ENCODE assay signal across 9 mouse cellular contexts in the genomic region with DNA sequence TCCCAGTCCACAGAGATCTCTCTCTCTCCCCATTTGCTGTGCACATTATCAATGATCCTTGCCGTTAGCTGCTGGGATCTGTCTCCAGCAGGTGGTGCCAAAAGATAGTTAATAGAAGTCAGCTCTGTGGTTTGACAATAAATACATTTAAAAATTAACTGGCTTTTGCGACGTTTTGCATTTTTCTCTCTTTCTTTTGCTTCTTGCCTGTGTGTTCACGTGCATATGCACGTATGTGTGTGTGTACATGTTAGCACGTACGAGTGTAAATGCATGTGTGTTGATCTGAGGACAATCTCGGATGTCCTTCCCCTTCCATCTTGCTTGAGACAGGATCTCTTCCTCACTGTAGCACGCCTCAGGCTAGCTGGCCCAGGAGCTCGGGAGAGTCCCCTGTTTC. TPM values are rescaled to one million over a fixed set of nuclear protein-coding genes. Genes with fewer than 3 reads are reported as not detected.
DNase-seq lines count a peak whose midpoint lies in the region; ATAC-seq lines count a peak whose summit lies in the region.
"Had no signal": no experiment of that assay in that cellular context is flagged by ENCODE, and none has a peak within 500 bp of the region (broad histone marks: within the 10 kb centered on the region; RNA-seq: fewer than 3 reads in every experiment).

No protein-coding gene starts in this region.

- no peak overlapping the region for H3K27ac ChIP-seq in heart, embryonic 13.5 days (replicated peaks)

- DNase-seq in gastrocnemius, adult 18-20 months (ENCODE audit: low spot score): peak; percentile 49
- DNase-seq in gastrocnemius, postnatal 25 days: no peak
- peak; percentile 44 for DNase-seq in ES-CJ7 (ENCODE audit: low read depth, low spot score)
- DNase-seq in cerebellum, adult 8-10 months: peak; percentile 69
- peak; percentile 65 to 80 for DNase-seq in layer of hippocampus, postnatal 14 days (ENCODE audit: low spot score in 2 of 2)
- peak; percentile 50 for DNase-seq in telencephalon, adult 2 months (ENCODE audit: low read depth, low spot score)

- WGBS in heart, embryonic 13.5 days: 32% methylated on average over 10 of the region's 10 CpGs

- 0 out of 2 replicates have a peak overlapping the region, but pooled peaks have one; percentile 14 for H3K9ac ChIP-seq in heart, embryonic 13.5 days

- H3K4me3 ChIP-seq in heart, embryonic 13.5 days: no peak overlapping the region; the same call in 1 of the 2 replicates

- H3K9me3 ChIP-seq in heart, embryonic 13.5 days: peaks cover under 1% of the 10 kb centered on the region

- peak overlapping the region; percentile 32; the same call in 1 of the 2 replicates for H3K4me2 ChIP-seq in heart, embryonic 13.5 days

- ATAC-seq in heart, embryonic 13.5 days (ENCODE audit: extremely low read depth, insufficient number of reproducible peaks, low FRiP score, low TSS enrichment): no peak
- ATAC-seq in megakaryocyte-erythroid progenitor cell, adult 5-6 weeks (replicated peaks; ENCODE audit: low FRiP score, low TSS enrichment, poor library complexity, severe bottlenecking): 0 out of 2 replicates have a peak, but pooled peaks have one; percentile 37

- H3K27me3 ChIP-seq in heart, embryonic 13.5 days (replicated peaks): no peaks in the 10 kb centered on the region

- H3K36me3 ChIP-seq in heart, embryonic 13.5 days: no peaks in the 10 kb centered on the region

- H3K4me1 ChIP-seq in heart, embryonic 13.5 days: no peaks in the 10 kb centered on the region

RNA-seq across cellular contexts. Expression of a gene that starts 37.3 kb away (rescaled TPM):
- total RNA-seq in gastrocnemius, adult 18-20 months (2021): not detected
- total RNA-seq in gastrocnemius, postnatal 25 days (2021): under 1 TPM; 0.32 to 0.46 TPM
- 0.14 and 0.17 TPM in 2 replicates for polyA plus RNA-seq in heart, embryonic 13.5 days (2015; fragmentation: Nextera tagmentation; extraction: Ambion mirVana)
- total RNA-seq in layer of hippocampus, postnatal 14 days (2021): under 1 TPM in 1 of 2 experiments, not detected in 1; 0.23 TPM
- not detected in 2 replicates for total RNA-seq in megakaryocyte-erythroid progenitor cell, adult 5-6 weeks (2014; fragmentation: Nextera tagmentation)
- total RNA-seq in megakaryocyte-erythroid progenitor cell, adult 5-6 weeks (2017): not detected in 2 replicates
- polyA plus RNA-seq: liver, embryonic 16.5 days had no signal
